Mouse (Mus musculus) brain, embryonic 14.5 days (tissue): ENCODE measurements around the gene Ednrb.

Source experiments
- CTCF ChIP-seq: fragments of 200-500 bp; IDR thresholded peaks from 2 replicates; pipeline ENCODE4 v1.5.1; 2012; ENCODE audit warnings: inconsistent platforms, mild to moderate bottlenecking, moderate library complexity, borderline replicate concordance; ENCODE audit not compliant: insufficient read depth, insufficient read length; ENCODE audit errors: extremely low read depth
- POLR2A ChIP-seq: fragments of 200-500 bp; IDR thresholded peaks from 2 replicates; pipeline ENCODE4 v1.6.1; 2012; ENCODE audit warnings: mild to moderate bottlenecking, inconsistent platforms, borderline replicate concordance; ENCODE audit not compliant: poor library complexity, insufficient read depth, insufficient read length, severe bottlenecking; ENCODE audit errors: extremely low read depth

DNA sequence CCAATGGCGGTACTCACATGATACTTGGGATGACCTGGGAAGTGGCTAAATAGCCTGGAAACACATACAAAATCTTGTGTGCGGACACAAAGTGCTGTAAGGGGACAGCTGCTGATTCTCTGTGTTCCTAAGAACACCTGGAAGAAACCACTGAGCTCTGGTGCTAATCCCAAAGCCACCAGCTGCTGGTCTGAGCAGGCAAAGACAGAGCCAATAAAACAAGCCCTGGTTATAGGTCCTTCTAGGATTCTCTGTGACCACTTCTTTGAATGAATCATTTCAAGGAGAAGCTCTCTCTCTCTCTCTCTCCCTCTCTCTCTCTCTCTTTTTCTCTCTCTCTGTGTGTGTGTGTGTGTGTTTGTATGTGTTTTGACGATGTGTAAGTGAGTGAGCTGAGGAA, 47.1 kb downstream of the Ednrb start:
- no peak for TF ChIP-seq POLR2A
- no peak for TF ChIP-seq CTCF
